Mouse (Mus musculus) cerebellum, adult 2 months (tissue): ENCODE measurements at regions not wholly inside any gene's neighbourhood (a gene's known extent, or its start where the extent isn't known, plus 50 kb on each side); places are given as distances from the start of the nearest gene placed in this dataset.
A peak's percentile ranks its signal among the peaks of the same experiment; 100 is the strongest.

Source experiments
- DNase-seq, 2 experiments: peaks; one replicate each; pipeline ENCODE4 v3.0.0; 2021
- H3K27ac ChIP-seq: fragments of 200-500 bp; 2 replicates; pipeline ENCODE4 v1.5.1; 2012; ENCODE audit warnings: low read length, control low read depth, inconsistent platforms; ENCODE audit not compliant: insufficient read depth
- H3K27me3 ChIP-seq: fragments of 200-500 bp; 2 replicates; pipeline ENCODE4 v1.6.1; 2012; ENCODE audit warnings: inconsistent platforms, mild to moderate bottlenecking, low read length, moderate library complexity; ENCODE audit not compliant: control insufficient read depth, insufficient read depth
- H3K4me1 ChIP-seq: fragments of 200-500 bp; 2 replicates; pipeline ENCODE4 v1.6.1; 2011; ENCODE audit warnings: low read length; ENCODE audit not compliant: control insufficient read depth, insufficient read depth
- H3K4me3 ChIP-seq: fragments of 200-500 bp; replicated peaks from 2 replicates; pipeline ENCODE3; 2011; ENCODE audit warnings: mild to moderate bottlenecking, low read depth, low read length, control low read depth; ENCODE audit not compliant: insufficient read depth
- CTCF ChIP-seq: fragments of 200-500 bp; IDR thresholded peaks from 2 replicates; pipeline ENCODE4 v1.5.1; 2011; ENCODE audit warnings: low read depth, mild to moderate bottlenecking, control low read depth, low read length, moderate library complexity, borderline replicate concordance; ENCODE audit not compliant: insufficient read depth
- POLR2A ChIP-seq: fragments of 200-500 bp; IDR thresholded peaks from 2 replicates; pipeline ENCODE4 v1.6.1; 2011; ENCODE audit warnings: low read length, control low read depth, borderline replicate concordance; ENCODE audit not compliant: insufficient read depth
- WGBS: fragments of 180-500 bp; shearing (Covaris S2); methylation state at CpG from one replicate; pipeline ENCODE4 v1.1.7; 2018; 5-methylcytosine and 5-hydroxymethylcytosine counted together

DNA sequence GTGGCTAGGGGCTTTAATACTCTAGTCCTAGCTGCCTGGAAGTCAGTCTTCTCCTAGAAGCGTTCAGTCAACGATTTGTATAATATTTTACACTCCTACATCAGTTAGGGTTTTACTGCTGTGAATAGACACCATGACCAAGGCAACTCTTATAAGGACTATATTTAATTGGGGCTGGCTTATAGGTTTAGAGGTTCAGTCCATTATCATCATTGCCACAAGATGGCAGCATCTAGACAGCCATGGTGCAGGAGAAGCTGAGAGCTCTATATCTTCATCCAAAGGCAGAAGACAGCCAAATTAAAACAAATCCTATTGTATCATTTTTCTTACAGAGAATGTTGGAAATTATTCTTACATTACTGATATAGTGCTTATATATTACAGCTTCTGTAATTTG lies 167.0 kb upstream of the Ndn start:
- WGBS: 57% methylated on average over 2 of the region's 2 CpGs
- Histone ChIP-seq H3K4me1 (no peaks in the 10 kb centered on the region), H3K4me3 (no peak overlapping the region), H3K27me3 (no peaks in the 10 kb centered on the region), H3K27ac (no peak overlapping the region)
- TF ChIP-seq POLR2A (no peak), CTCF (no peak)
- DNase-seq: no peak

DNA sequence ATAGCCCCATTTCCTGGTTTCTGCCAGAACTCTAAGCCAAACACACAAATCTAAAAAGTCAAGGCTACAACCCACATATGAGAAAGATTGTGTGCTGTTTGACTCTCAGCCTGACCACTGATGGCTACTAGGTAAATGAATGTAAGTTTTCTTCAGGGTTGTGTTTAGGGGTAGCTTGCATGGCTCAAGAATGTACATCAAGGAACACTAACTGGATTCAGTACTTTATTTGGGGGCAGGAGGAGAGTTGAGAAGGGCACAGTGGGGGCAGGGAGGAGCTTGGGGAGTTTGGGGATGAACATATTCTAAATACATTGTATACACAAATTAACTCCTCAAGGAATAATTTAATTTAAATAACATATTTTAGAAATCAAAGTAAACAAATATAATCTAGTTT lies 137.8 kb upstream of the Ndn start:
- no peak for TF ChIP-seq POLR2A
- TF ChIP-seq CTCF: no peak
- Histone ChIP-seq H3K4me3 (no peak overlapping the region), H3K27me3 (no peaks in the 10 kb centered on the region), H3K27ac (no peak overlapping the region), H3K4me1 (no peaks in the 10 kb centered on the region)
- no peak for DNase-seq

DNA sequence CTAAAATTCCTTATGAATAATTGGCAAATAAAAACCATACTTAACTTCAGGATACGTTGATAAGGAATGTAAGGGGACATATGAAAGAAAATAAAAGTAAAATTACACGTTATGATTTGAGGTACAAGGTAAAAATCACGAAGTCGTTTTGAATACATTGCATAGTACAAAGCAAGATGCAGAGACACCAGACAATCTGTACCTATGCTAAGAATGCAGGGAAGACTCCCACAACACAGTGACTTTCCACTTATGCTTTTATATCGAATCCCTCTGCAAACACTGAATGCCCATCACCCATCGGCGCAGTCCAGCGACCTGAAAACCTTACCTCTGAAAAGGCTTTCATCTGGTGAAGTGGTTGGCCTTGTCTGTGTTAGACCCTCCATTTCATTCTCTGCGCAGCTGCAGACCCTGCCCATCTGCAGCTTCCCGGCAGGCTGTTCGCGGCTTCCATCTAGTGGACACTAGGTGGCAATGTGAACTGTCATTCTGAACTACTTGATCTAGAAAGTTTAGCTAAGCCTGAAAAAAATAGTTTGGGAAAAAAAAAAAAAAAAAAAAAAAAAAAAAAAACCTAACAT lies 137.2 kb upstream of the Ndn start:
- TF ChIP-seq CTCF (peak; percentile 51; the same call in 1 of the 2 replicates), POLR2A (peak; percentile 12; the same call in 1 of the 2 replicates)
- H3K27ac ChIP-seq: no peak overlapping the region
- 31% methylated on average over 12 of the region's 12 CpGs for WGBS

DNA sequence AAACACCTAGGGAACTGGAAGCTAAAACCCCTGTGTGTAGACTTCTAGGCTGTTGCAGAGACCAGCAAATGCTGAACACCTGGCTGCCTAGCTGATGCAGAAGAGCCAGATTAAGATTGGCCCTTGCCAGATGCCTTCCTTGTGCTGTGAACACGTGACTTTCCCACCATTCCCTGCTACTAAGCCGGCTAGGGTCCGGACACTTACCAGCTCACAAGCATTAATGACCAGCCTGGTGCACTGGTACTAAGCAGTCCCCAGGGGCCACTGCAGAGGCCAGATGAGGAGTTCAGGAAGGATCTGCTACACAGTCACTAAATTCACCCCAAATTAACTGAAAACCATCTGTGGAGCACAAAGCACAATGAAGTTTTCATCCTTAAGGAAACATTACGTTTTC lies 121.2 kb upstream of the Ndn start:
- TF ChIP-seq POLR2A: no peak
- no peak for TF ChIP-seq CTCF
- Histone ChIP-seq H3K4me1 (no peaks in the 10 kb centered on the region), H3K27me3 (no peaks in the 10 kb centered on the region; the same call in 1 of the 2 replicates), H3K27ac (no peak overlapping the region), H3K4me3 (no peak overlapping the region)
- WGBS: 25% methylated on average over 4 of the region's 4 CpGs
- peak in 1 of 2 experiments; percentile 8 for DNase-seq

More for the DNA sequence above, 137.2 kb upstream of the Ndn start:
- DNase-seq: peak; percentile 39 to 47
- Histone ChIP-seq H3K4me3 (peak overlapping the region; percentile 92), H3K27me3 (no peaks in the 10 kb centered on the region), H3K4me1 (no peaks in the 10 kb centered on the region)

DNA sequence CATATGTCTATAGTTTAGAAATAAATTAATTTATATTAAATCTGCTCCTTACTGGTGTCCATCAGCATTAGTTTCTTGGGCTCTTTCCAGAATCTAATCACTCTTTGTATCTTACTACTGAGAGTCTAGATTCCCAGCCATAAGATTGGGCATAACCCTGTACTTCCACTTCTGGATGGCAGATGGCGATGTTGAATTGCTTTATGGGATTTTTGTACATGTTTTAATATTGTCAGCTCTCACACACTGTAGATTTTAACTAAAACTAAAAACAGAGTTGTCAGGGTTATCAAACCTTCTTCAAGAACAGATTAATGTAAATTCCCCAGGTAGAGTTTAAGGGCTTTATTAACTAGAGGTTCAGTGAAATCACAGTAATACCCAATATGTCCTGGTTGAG lies 118.6 kb upstream of the Ndn start:
- 2% methylated on average over 1 of the region's 1 CpGs for WGBS
- Histone ChIP-seq H3K27ac (no peak overlapping the region), H3K4me1 (no peaks in the 10 kb centered on the region), H3K4me3 (no peak overlapping the region), H3K27me3 (no peaks in the 10 kb centered on the region; the same call in 1 of the 2 replicates)
- peak; percentile 15; the same call in 1 of the 2 replicates for TF ChIP-seq CTCF
- no peak for TF ChIP-seq POLR2A
- peak in 1 of 2 experiments; percentile 15 for DNase-seq

DNA sequence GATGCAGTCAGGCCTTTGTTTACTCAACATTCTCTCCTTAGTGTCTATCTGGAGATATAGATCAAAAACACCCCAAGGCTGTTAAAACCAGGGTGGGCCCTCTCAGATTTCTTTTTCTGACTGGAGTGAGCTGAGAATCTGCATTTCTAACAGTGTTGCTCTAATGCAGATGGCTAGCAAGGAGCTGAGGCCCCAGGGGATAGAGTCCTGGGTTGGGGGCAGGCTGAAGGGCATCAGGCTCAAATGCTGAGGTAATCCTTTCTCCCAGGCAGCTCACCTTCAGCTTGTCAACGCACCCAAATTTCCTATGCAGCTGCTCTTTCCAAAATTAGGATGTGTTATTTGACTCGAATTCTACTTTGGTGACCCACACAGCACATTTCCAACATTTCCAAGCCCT lies 115.7 kb upstream of the Ndn start:
- H3K4me1 ChIP-seq: no peaks in the 10 kb centered on the region
- H3K4me3 ChIP-seq: no peak overlapping the region
- 16% methylated on average over 2 of the region's 2 CpGs for WGBS
- no peak overlapping the region for H3K27ac ChIP-seq
- no peak for TF ChIP-seq CTCF
- no peak for TF ChIP-seq POLR2A
- no peak for DNase-seq
- H3K27me3 ChIP-seq: no peaks in the 10 kb centered on the region; the same call in 1 of the 2 replicates

DNA sequence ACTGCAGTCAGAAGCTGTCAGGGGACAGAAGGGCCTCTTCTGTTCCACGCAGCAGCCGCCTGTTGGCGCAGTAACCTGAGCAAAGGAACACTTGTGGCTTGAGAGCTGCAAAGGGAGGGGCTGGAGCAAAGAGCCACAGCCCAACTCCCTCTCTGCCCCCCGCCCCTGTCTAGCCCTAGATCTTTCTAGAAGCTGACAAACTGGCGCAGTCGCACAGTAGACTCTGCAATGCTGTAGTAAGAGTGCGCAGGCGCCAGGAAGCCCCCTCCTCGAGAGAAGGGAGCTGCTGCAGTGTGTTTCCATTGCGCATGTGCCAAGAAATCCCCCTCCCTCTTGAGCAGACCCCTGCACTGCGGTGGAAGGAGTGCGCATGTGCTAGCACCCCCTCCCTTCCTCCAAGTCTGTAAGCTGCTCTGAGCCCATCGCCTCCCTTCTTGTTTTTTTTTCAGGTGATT lies 115.2 kb upstream of the Ndn start:
- DNase-seq: no peak
- no peak overlapping the region for H3K4me3 ChIP-seq
- H3K27ac ChIP-seq: no peak overlapping the region
- no peak for TF ChIP-seq CTCF
- TF ChIP-seq POLR2A: no peak
- no peaks in the 10 kb centered on the region; the same call in 1 of the 2 replicates for H3K27me3 ChIP-seq
- WGBS: 18% methylated on average over 13 of the region's 13 CpGs
- no peaks in the 10 kb centered on the region for H3K4me1 ChIP-seq

DNA sequence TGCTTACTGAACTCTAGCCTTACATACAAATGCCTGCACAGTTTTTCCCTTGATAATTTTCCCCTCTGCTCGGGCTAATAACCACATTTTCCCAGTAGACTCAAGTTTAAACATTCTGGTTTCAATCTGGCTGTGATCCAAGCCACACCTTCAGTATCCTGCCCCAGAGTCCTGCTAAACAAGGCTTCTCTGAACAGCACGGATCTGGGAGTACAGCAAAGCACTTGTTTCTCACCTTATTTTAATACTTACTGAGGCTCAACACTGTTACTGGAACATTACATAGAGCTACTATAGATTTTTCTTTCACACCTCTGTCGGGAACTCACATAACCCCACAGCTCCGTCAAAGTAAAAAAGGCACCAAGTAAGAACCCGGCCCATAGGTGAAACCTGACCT lies 114.3 kb upstream of the Ndn start:
- TF ChIP-seq CTCF (no peak), POLR2A (no peak)
- Histone ChIP-seq H3K27ac (no peak overlapping the region), H3K4me1 (no peaks in the 10 kb centered on the region), H3K27me3 (no peaks in the 10 kb centered on the region; the same call in 1 of the 2 replicates), H3K4me3 (no peak overlapping the region)
- DNase-seq: no peak
- 57% methylated on average over 5 of the region's 5 CpGs for WGBS

DNA sequence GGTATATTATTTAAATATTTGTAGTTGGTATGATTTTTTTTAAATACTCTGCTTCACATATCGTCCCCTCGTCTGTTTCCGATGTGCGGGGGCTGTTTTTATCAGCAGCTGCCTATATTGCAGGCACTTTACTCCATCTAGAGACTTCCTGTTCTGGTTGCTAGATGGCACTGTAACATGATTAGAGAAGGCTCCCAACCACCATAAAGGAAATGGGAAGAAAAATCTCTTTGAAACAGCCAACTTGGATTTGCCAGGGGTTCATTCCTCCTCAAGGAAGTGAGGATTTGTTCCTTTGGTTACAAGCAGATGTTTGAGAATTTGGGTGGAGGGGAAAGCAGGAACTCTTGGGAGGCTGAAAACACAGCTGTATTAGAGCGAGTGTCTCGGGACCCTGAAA lies 112.3 kb upstream of the Ndn start:
- no peaks in the 10 kb centered on the region for H3K27me3 ChIP-seq
- H3K4me3 ChIP-seq: no peak overlapping the region
- DNase-seq: no peak
- no peaks in the 10 kb centered on the region for H3K4me1 ChIP-seq
- no peak overlapping the region for H3K27ac ChIP-seq
- 66% methylated on average over 6 of the region's 6 CpGs for WGBS
- TF ChIP-seq POLR2A (no peak), CTCF (no peak)
